Mouse (Mus musculus) liver, postnatal 0 days (tissue): Measurements from ENCODE around the gene Wfdc2. TPM values are rescaled to one million over a fixed set of nuclear protein-coding genes. Genes with fewer than 3 reads are reported as not detected.
"Not testable (repeated sequence)": the region's sequence is repeated elsewhere in the genome, so short reads cannot be mapped to it uniquely, and the experiment has no call there.

Experiments
- ATAC-seq: fragments of 200-750 bp; cut with Nextera tagmentation; 2 replicates; pipeline ENCODE4 v1.8.0; 2017; ENCODE audit warnings: mild to moderate bottlenecking, moderate library complexity
- DNase-seq: peaks from one replicate; pipeline ENCODE4 v3.0.0-alpha.2; 2016
- H3K27ac ChIP-seq: fragments of 300-500 bp; sonication (generic); 2 replicates; pipeline ENCODE4 v1.5.1; 2014; ENCODE audit warnings: antibody characterized with exemption, moderate library complexity, mild to moderate bottlenecking, low read depth
- H3K27me3 ChIP-seq: fragments of 300-500 bp; sonication (generic); 2 replicates; pipeline ENCODE4 v1.6.1; 2014; ENCODE audit warnings: low read length, control low read depth, mixed read lengths; ENCODE audit not compliant: insufficient read depth
- H3K36me3 ChIP-seq: fragments of 300-500 bp; sonication (generic); replicated peaks from 2 replicates; pipeline ENCODE4 v1.6.1; 2014; ENCODE audit warnings: mild to moderate bottlenecking, control low read depth, low read length, moderate library complexity, mixed read lengths; ENCODE audit not compliant: insufficient read depth
- H3K4me1 ChIP-seq: fragments of 300-500 bp; sonication (generic); 2 replicates; pipeline ENCODE4 v1.6.1; 2014; ENCODE audit warnings: antibody characterized with exemption, mild to moderate bottlenecking, control low read depth; ENCODE audit not compliant: insufficient read depth
- H3K4me2 ChIP-seq: fragments of 300-500 bp; sonication (generic); 2 replicates; pipeline ENCODE4 v1.6.1; 2014; ENCODE audit warnings: low read depth, mild to moderate bottlenecking, low read length, moderate library complexity, mixed read lengths
- H3K4me3 ChIP-seq: fragments of 300-500 bp; sonication (generic); 2 replicates; pipeline ENCODE4 v1.5.1; 2014; ENCODE audit warnings: low read depth, low read length
- H3K9ac ChIP-seq: fragments of 300-500 bp; sonication (generic); replicated peaks from 2 replicates; pipeline ENCODE4 v1.6.1; 2014; ENCODE audit warnings: mild to moderate bottlenecking, moderate library complexity
- H3K9me3 ChIP-seq: fragments of 300-500 bp; sonication (generic); 2 replicates; pipeline ENCODE4 v1.6.1; 2016; ENCODE audit warnings: mild to moderate bottlenecking, control low read depth, low read length, mixed read lengths
- CTCF ChIP-seq: sonication (generic); IDR thresholded peaks from 2 replicates; pipeline ENCODE4 v1.5.1; 2016; ENCODE audit warnings: antibody characterized with exemption, low read depth
- EP300 ChIP-seq: IDR thresholded peaks from 2 replicates; pipeline ENCODE4 v1.6.1; 2016; ENCODE audit warnings: antibody characterized with exemption, low read depth, mild to moderate bottlenecking
- WGBS: fragments of 180-500 bp; shearing (Covaris S2); extraction: QIAGEN DNeasy Blood & Tissue Kit; methylation state at CpG from one replicate; pipeline ENCODE4 v1.1.7; 2014; ENCODE audit not compliant: insufficient replicate concordance; 5-methylcytosine and 5-hydroxymethylcytosine counted together
- polyA plus RNA-seq: library from polyadenylated mRNA; unstranded; fragments of >200 nt; fragmentation: Nextera tagmentation; extraction: Ambion mirVana; gene quantifications from 2 replicates; pipeline ENCODE4 v1.2.1, GENCODE M21; 2015

The Wfdc2 gene
- polyA plus RNA-seq, 1 experiment from 2014 or later: 3.3 TPM

DNA sequence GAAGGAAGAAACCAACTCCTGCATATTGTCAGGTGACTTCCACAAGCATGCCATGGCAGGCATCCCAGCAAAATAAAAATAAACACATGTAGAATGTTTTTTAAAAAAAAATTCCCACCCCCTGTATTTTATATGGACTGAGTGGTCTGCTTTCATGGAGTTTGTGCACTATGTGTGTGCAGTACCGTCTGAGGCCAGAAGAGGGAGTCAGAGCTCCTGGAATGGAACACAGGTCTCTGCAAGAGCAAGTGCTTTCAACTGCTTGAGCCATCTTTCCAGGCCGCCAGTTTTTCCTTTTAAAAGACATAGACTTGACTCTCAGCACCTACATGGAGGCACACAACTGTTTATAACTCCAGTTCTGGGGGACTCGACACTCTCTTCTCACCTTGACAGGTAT is 41.3 kb downstream of the Wfdc2 start:
- TF ChIP-seq CTCF (peak; percentile 25; the same call in 1 of the 2 replicates), EP300 (no peak)

DNA sequence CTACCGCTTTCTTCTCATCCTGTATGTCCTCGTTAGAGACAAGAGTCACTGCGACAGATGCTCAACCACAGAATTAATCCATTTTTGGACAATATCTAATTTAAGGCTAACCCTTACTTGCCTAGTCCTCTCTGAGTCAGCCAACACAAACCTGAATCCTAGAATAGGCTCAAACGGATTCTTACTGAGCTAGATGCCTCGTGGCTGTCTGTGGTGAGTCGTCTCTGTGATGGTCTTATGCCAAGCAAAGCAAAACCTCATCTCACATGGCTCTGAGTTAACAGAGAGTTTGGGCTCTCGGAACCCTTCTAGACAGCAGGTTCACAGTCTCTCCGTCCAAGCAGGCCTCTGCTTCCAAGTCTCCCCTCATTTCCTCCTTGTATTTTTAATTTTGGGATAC is 42.2 kb downstream of the Wfdc2 start:
- 76% methylated on average over 8 of the region's 8 CpGs for WGBS
- ATAC-seq (no peak), DNase-seq (no peak)
- Histone ChIP-seq H3K4me1 (no peaks in the 10 kb centered on the region), H3K9me3 (0 out of 2 replicates have a peak, but pooled peaks cover 3% of the 10 kb centered on the region), H3K4me2 (no peak overlapping the region), H3K4me3 (no peak overlapping the region), H3K27me3 (no peaks in the 10 kb centered on the region), H3K36me3 (no peaks in the 10 kb centered on the region), H3K9ac (no peak overlapping the region), H3K27ac (no peak overlapping the region)
- TF ChIP-seq CTCF (no peak), EP300 (no peak)

More for the DNA sequence above, 41.3 kb downstream of the Wfdc2 start:
- no peak overlapping the region for H3K4me3 ChIP-seq
- H3K27me3 ChIP-seq: no peaks in the 10 kb centered on the region
- no peaks in the 10 kb centered on the region for H3K36me3 ChIP-seq
- no peak overlapping the region for H3K4me2 ChIP-seq
- ATAC-seq (no peak), DNase-seq (no peak)
- WGBS: 76% methylated on average over 3 of the region's 3 CpGs
- no peaks in the 10 kb centered on the region for H3K4me1 ChIP-seq
- H3K9me3 ChIP-seq: 0 out of 2 replicates have a peak, but pooled peaks cover 3% of the 10 kb centered on the region
- H3K27ac ChIP-seq: no peak overlapping the region
- H3K9ac ChIP-seq: no peak overlapping the region

DNA sequence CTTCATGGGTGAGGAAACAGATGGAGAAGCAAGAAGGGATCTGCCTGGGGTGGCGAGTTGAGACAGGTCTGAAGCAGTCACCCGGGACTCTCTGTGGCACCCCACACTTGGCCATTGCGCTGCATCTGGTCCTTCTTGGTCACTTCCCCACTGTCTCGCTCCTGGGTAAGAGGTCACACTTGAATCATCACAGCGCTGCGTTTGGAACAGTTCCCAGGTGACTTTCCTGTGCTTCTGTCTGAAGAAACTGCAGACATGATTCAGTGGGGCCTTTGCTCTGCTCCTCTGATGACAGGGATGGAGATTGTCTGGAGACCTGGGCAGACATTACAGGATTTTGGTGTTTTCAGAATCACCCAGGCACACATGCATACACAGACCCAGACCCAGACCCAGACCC is 46.6 kb downstream of the Wfdc2 start:
- Histone ChIP-seq H3K4me3 (no peak overlapping the region), H3K36me3 (no peaks in the 10 kb centered on the region), H3K4me1 (no peaks in the 10 kb centered on the region), H3K27me3 (no peaks in the 10 kb centered on the region), H3K4me2 (no peak overlapping the region), H3K9me3 (no peaks in the 10 kb centered on the region), H3K27ac (no peak overlapping the region), H3K9ac (no peak overlapping the region)
- ATAC-seq (no peak), DNase-seq (no peak)
- WGBS: 64% methylated on average over 6 of the region's 6 CpGs
- TF ChIP-seq EP300 (no peak), CTCF (no peak)

DNA sequence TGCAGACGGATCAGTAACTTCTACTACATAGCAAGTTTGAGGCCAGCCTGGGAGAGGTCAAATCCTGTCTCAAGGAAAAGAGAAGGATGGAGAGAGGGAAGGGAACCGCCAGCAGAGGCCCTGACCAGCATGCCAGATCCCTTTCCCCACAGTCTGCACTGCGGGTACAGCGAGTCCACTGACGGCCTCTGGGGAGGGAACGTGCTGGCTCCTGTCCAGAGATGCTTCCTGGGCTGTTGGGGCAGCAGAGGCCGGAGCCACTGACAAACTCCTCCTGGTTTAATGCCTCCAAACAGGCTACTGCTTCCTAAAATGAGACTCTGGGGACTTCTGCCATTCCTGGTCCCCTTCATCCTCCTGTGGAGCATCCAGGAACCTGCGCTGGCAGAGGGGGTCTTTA is 51.3 kb downstream of the Wfdc2 start, which contains the start of the genes Wfdc6b and Wfdc8:
Gene Wfdc6b (plus strand): TSS at position 52 of the 400 bp plus-strand sequence.
Gene Wfdc8 (minus strand): TSS at position 156 of the 400 bp plus-strand sequence.
- H3K4me3 ChIP-seq, H3K4me2 ChIP-seq, ATAC-seq, H3K9me3 ChIP-seq, DNase-seq, H3K4me1 ChIP-seq, H3K27ac ChIP-seq, H3K27me3 ChIP-seq, H3K36me3 ChIP-seq, H3K9ac ChIP-seq: not testable (repeated sequence)
- 56% methylated on average over 8 of the region's 8 CpGs for WGBS

DNA sequence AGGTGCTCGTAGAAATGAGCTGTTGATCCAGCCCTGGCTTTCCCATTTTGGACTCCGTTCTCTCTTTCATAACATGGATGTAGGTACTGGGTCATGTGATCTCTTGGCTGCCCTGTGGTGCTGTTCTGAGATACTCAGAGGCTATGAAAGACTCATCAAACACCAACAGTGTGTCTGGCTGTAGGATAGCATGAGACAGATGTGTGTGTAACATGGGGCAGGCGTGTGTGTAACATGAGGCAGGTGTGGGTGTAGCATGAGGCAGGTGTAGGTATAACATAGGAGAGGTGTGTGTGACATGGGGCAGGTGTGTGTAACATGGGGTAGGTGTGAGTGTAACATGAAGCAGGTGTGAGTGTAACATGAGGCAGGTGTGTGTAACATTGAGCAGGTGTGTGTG is 53.2 kb downstream of the Wfdc2 start:
- H3K4me2 ChIP-seq: no peak overlapping the region
- no peaks in the 10 kb centered on the region for H3K27me3 ChIP-seq
- 90% methylated on average over 3 of the region's 3 CpGs for WGBS
- ATAC-seq (no peak), DNase-seq (no peak)
- TF ChIP-seq CTCF: no peak
- no peak for TF ChIP-seq EP300
- H3K4me1 ChIP-seq: no peaks in the 10 kb centered on the region
- H3K9ac ChIP-seq: no peak overlapping the region
- H3K4me3 ChIP-seq: no peak overlapping the region
- H3K9me3 ChIP-seq: no peaks in the 10 kb centered on the region
- no peaks in the 10 kb centered on the region for H3K36me3 ChIP-seq
- no peak overlapping the region for H3K27ac ChIP-seq

Other genes with a start within 250 kb of the Wfdc2 start
- gene Svs6, start 245.7 kb upstream of the Wfdc2 start, polyA plus RNA-seq: not detected in 2 replicates
- gene Svs5, start 229.7 kb upstream of the Wfdc2 start, polyA plus RNA-seq: not detected in 2 replicates
- 59.4 and 63.6 TPM in 2 replicates for gene Slpi, start 173.3 kb upstream of the Wfdc2 start, polyA plus RNA-seq
- not detected in 2 replicates for gene Rbpjl, start 159.3 kb upstream of the Wfdc2 start, polyA plus RNA-seq
- 0.18 and 0.25 TPM in 2 replicates for gene Matn4, start 157.3 kb upstream of the Wfdc2 start, polyA plus RNA-seq
- gene Sdc4, start 118.5 kb upstream of the Wfdc2 start, polyA plus RNA-seq: 194 and 208 TPM in 2 replicates
- gene Sys1, start 105.4 kb upstream of the Wfdc2 start, polyA plus RNA-seq: 43.5 and 46.2 TPM in 2 replicates
- gene Gm20458, start 101.4 kb upstream of the Wfdc2 start, polyA plus RNA-seq: 5.8 and 6.1 TPM in 2 replicates
- gene Trp53tg5, start 88.7 kb upstream of the Wfdc2 start, polyA plus RNA-seq: not detected in 2 replicates
- 2.7 TPM in 2 replicates for gene Dbndd2, start 76.3 kb upstream of the Wfdc2 start, polyA plus RNA-seq
- 24.3 and 25.1 TPM in 2 replicates for gene Pigt, start 64.9 kb upstream of the Wfdc2 start, polyA plus RNA-seq
- gene Spint3, start 11.0 kb downstream of the Wfdc2 start, polyA plus RNA-seq: not detected in 2 replicates
- not detected in 2 replicates for gene Wfdc6a, start 23.0 kb downstream of the Wfdc2 start, polyA plus RNA-seq
- not detected in 2 replicates for gene Eppin, start 31.2 kb downstream of the Wfdc2 start, polyA plus RNA-seq
- gene Wfdc6b, start 51.1 kb downstream of the Wfdc2 start, polyA plus RNA-seq: not detected in 2 replicates
- gene Wfdc8, start 51.2 kb downstream of the Wfdc2 start, polyA plus RNA-seq: not detected in 2 replicates
- gene Wfdc16, start 76.4 kb downstream of the Wfdc2 start, polyA plus RNA-seq: not detected in 2 replicates
- gene Wfdc10, start 93.6 kb downstream of the Wfdc2 start, polyA plus RNA-seq: not detected in 2 replicates
- not detected in 2 replicates for gene Wfdc9, start 94.2 kb downstream of the Wfdc2 start, polyA plus RNA-seq
- not detected in 2 replicates for gene Wfdc11, start 111.7 kb downstream of the Wfdc2 start, polyA plus RNA-seq
- not detected in 2 replicates for gene Wfdc13, start 122.7 kb downstream of the Wfdc2 start, polyA plus RNA-seq
- not detected in 2 replicates for gene Spint4, start 136.1 kb downstream of the Wfdc2 start, polyA plus RNA-seq
- not detected in 2 replicates for gene Spint5, start 152.9 kb downstream of the Wfdc2 start, polyA plus RNA-seq
- 2.0 and 2.5 TPM in 2 replicates for gene Wfdc3, start 183.5 kb downstream of the Wfdc2 start, polyA plus RNA-seq
- gene Dnttip1, start 183.6 kb downstream of the Wfdc2 start, polyA plus RNA-seq: 33.7 and 34.2 TPM in 2 replicates
- 243 and 277 TPM in 2 replicates for gene Ube2c, start 207.5 kb downstream of the Wfdc2 start, polyA plus RNA-seq
- 6.5 and 127 TPM in 2 replicates for gene Tnnc2, start 217.6 kb downstream of the Wfdc2 start, polyA plus RNA-seq
- gene Snx21, start 223.4 kb downstream of the Wfdc2 start, polyA plus RNA-seq: 6.1 and 7.4 TPM in 2 replicates
- gene Acot8, start 242.5 kb downstream of the Wfdc2 start, polyA plus RNA-seq: 23.1 and 25.0 TPM in 2 replicates
- gene Zswim3, start 242.7 kb downstream of the Wfdc2 start, polyA plus RNA-seq: 2.0 and 2.2 TPM in 2 replicates